Mouse (Mus musculus): ENCODE results near the gene Capn12. TPM values are rescaled to one million over a fixed set of nuclear protein-coding genes. Genes with fewer than 3 reads are reported as not detected.

The Capn12 gene
- total and polyA plus RNA-seq, 3 experiments, result 0.02 to 0.22 TPM; not detected in 1

DNA sequence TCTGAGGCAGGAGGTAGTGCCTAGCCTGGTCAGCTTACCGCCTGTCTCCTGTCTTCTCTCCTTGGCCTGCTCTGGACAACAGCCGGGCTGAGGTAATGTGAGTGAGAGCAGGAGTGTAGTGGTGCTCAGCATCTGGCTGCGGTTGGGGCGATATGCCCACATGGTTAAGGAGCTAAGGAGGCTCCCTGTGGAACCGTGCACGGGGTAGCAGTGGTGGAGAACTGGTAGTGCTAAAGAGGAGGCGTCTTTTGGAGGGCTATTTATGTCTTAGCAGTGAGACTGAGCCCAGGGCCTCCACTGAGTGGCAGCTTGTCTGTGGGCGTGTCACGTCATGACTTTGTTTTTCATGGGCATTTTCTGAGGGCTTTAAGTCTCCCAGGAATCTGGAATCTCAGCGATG is 22.6 kb downstream of the Capn12 start:
- no peak overlapping the region for H3K4me3 ChIP-seq (ENCODE audit: low read depth, low read length)
- ATAC-seq (ENCODE audit: extremely low read depth, insufficient number of reproducible peaks, low FRiP score, poor library complexity, severe bottlenecking) (no peak), DNase-seq (ENCODE audit: low spot score) (no peak)
- no peak for TF ChIP-seq TAL1 (conservative IDR thresholded peaks at IDR 0.05; ENCODE audit: low read depth, low read length)
- TF ChIP-seq POLR2AphosphoS5 (IDR thresholded peaks at IDR 0.05; ENCODE audit: insufficient replicate concordance, low read depth, low read length), result no peak
- TF ChIP-seq GATA2 (IDR thresholded peaks at IDR 0.05; ENCODE audit: borderline replicate concordance, low read depth, low read length), result no peak
- TF ChIP-seq CTCF (IDR thresholded peaks at IDR 0.05; ENCODE audit: low read depth, low read length), result no peak
- no peak for TF ChIP-seq GATA1 (IDR thresholded peaks at IDR 0.05; ENCODE audit: borderline replicate concordance, low read length)
- peaks cover 99% of the 10 kb centered on the region for H3K36me3 ChIP-seq (replicated peaks)
- H3K4me1 ChIP-seq (ENCODE audit: insufficient read depth, low read depth, low read length), result no peaks in the 10 kb centered on the region
- H3K27me3 ChIP-seq (ENCODE audit: insufficient read depth, low read length), result no peaks in the 10 kb centered on the region
- H3K9me3 ChIP-seq (replicated peaks), result no peaks in the 10 kb centered on the region

DNA sequence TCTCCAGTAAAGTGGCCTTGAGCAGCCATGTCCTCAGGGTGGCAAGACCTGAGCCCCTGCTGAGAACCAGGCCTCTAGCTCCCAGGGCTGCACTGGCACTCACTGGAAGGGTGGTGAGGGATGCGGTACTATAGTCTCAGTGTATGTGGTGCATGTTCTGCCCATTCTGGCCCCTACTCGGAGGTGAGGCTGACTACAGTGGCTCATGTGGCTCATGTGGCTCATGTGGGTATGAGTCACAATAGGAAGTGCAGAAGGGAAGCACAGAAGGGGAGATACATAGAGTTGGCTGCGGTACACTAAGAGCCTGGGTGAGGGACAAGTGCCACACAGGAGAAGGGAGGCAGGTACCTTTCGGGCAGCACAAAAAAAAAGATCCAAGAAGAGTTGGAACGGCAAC is 26.0 kb downstream of the Capn12 start:
- H3K4me1 ChIP-seq (ENCODE audit: insufficient read depth, low read depth, low read length), result no peaks in the 10 kb centered on the region
- ATAC-seq (ENCODE audit: extremely low read depth, insufficient number of reproducible peaks, low FRiP score, poor library complexity, severe bottlenecking), result no peak
- peaks cover 99% of the 10 kb centered on the region for H3K36me3 ChIP-seq (replicated peaks)
- no peak overlapping the region for H3K4me3 ChIP-seq (ENCODE audit: low read depth, low read length)
- no peak for DNase-seq (ENCODE audit: low spot score)
- H3K27me3 ChIP-seq (ENCODE audit: insufficient read depth, low read length), result no peaks in the 10 kb centered on the region
- TF ChIP-seq GATA2 (IDR thresholded peaks at IDR 0.05; ENCODE audit: borderline replicate concordance, low read depth, low read length) (no peak), TAL1 (conservative IDR thresholded peaks at IDR 0.05; ENCODE audit: low read depth, low read length) (no peak), GATA1 (IDR thresholded peaks at IDR 0.05; ENCODE audit: borderline replicate concordance, low read length) (no peak), POLR2AphosphoS5 (IDR thresholded peaks at IDR 0.05; ENCODE audit: insufficient replicate concordance, low read depth, low read length) (no peak), CTCF (IDR thresholded peaks at IDR 0.05; ENCODE audit: low read depth, low read length) (no peak)
- H3K9me3 ChIP-seq (replicated peaks), result no peaks in the 10 kb centered on the region

DNA sequence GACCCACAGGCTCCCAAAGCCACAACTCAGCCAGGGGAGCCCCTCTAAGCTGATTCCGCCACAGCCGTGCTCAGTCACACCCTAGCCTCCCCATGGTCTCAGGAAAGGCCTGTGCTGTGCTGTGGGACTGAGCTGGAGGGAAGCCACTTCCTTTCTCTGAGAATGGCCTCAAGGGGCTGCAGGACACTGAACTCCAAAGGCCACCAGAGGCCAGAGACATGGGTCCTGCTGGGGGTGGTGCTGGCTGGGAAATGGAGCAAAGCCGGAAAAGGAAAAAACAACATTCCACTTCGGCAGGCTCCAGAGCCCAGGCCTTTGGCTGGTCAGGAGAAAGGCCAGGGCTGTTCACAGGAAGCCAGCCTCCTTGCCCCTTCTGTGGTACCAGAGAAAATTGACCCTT is 30.4 kb downstream of the Capn12 start:
- no peak for ATAC-seq (ENCODE audit: extremely low read depth, insufficient number of reproducible peaks, low FRiP score, poor library complexity, severe bottlenecking)
- no peak overlapping the region for H3K4me3 ChIP-seq (ENCODE audit: low read depth, low read length)
- H3K36me3 ChIP-seq (replicated peaks), result peaks cover 99% of the 10 kb centered on the region
- TF ChIP-seq TAL1 (conservative IDR thresholded peaks at IDR 0.05; ENCODE audit: low read depth, low read length) (no peak), GATA1 (IDR thresholded peaks at IDR 0.05; ENCODE audit: borderline replicate concordance, low read length) (no peak), CTCF (IDR thresholded peaks at IDR 0.05; ENCODE audit: low read depth, low read length) (no peak), POLR2AphosphoS5 (IDR thresholded peaks at IDR 0.05; ENCODE audit: insufficient replicate concordance, low read depth, low read length) (no peak), GATA2 (IDR thresholded peaks at IDR 0.05; ENCODE audit: borderline replicate concordance, low read depth, low read length) (no peak)
- H3K4me1 ChIP-seq (ENCODE audit: insufficient read depth, low read depth, low read length), result no peaks in the 10 kb centered on the region
- no peaks in the 10 kb centered on the region for H3K9me3 ChIP-seq (replicated peaks)
- no peaks in the 10 kb centered on the region for H3K27me3 ChIP-seq (ENCODE audit: insufficient read depth, low read length)
- no peak for DNase-seq (ENCODE audit: low spot score)

DNA sequence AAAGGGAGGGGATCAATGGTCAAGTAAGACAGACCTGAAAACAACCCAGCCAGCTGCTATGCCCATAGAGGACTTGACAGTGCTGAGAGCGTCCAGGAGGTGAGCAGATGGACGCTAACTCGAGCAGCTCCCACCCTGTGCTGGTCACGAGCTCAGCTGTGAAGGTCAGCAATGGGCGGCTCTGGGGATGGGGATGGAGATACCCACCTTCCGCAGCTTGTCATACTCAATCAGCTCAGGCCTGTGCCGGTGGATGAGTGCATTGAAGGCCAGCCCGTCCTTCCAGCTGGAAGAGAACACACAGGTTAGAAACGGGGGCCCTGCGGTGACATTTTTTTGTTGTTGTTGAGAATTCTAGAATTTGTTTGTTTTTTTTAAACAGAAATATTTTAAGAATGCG is 31.9 kb downstream of the Capn12 start:
- DNase-seq (ENCODE audit: low spot score), result no peak
- H3K27me3 ChIP-seq (ENCODE audit: insufficient read depth, low read length), result no peaks in the 10 kb centered on the region
- H3K36me3 ChIP-seq (replicated peaks), result peaks cover 99% of the 10 kb centered on the region
- H3K9me3 ChIP-seq (replicated peaks), result no peaks in the 10 kb centered on the region
- H3K4me3 ChIP-seq (ENCODE audit: low read depth, low read length), result no peak overlapping the region
- H3K4me1 ChIP-seq (ENCODE audit: insufficient read depth, low read depth, low read length), result no peaks in the 10 kb centered on the region
- no peak for ATAC-seq (ENCODE audit: extremely low read depth, insufficient number of reproducible peaks, low FRiP score, poor library complexity, severe bottlenecking)
- TF ChIP-seq TAL1 (conservative IDR thresholded peaks at IDR 0.05; ENCODE audit: low read depth, low read length), result no peak
- TF ChIP-seq POLR2AphosphoS5 (IDR thresholded peaks at IDR 0.05; ENCODE audit: insufficient replicate concordance, low read depth, low read length), result no peak
- no peak for TF ChIP-seq GATA1 (IDR thresholded peaks at IDR 0.05; ENCODE audit: borderline replicate concordance, low read length)
- no peak for TF ChIP-seq GATA2 (IDR thresholded peaks at IDR 0.05; ENCODE audit: borderline replicate concordance, low read depth, low read length)
- no peak for TF ChIP-seq CTCF (IDR thresholded peaks at IDR 0.05; ENCODE audit: low read depth, low read length)

DNA sequence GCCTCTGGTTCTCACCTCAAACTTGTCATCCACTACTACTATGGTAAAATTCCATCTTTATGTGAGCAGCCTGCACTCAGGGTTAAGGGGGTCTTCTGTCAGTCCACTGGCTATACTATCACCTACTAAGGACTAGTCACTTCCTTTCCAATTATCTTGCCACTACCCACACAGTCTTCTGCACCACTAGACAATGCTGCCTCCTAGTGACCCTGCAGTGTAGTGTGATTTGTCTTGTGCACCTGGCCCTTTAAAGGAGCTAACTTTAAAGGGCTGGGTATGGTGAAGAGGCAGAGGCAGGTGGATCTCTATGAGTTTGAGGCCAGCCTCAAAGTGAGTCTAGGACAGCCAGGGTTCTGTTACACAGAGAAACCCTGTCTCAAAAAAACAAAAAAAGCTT is 35.3 kb downstream of the Capn12 start:
- ATAC-seq (ENCODE audit: extremely low read depth, insufficient number of reproducible peaks, low FRiP score, poor library complexity, severe bottlenecking) (no peak), DNase-seq (ENCODE audit: low spot score) (no peak)
- no peak for TF ChIP-seq GATA1 (IDR thresholded peaks at IDR 0.05; ENCODE audit: borderline replicate concordance, low read length)
- no peak for TF ChIP-seq TAL1 (conservative IDR thresholded peaks at IDR 0.05; ENCODE audit: low read depth, low read length)
- TF ChIP-seq GATA2 (IDR thresholded peaks at IDR 0.05; ENCODE audit: borderline replicate concordance, low read depth, low read length), result no peak
- no peak for TF ChIP-seq CTCF (IDR thresholded peaks at IDR 0.05; ENCODE audit: low read depth, low read length)
- TF ChIP-seq POLR2AphosphoS5 (IDR thresholded peaks at IDR 0.05; ENCODE audit: insufficient replicate concordance, low read depth, low read length), result no peak
- Histone ChIP-seq H3K4me1 (ENCODE audit: insufficient read depth, low read depth, low read length) (peaks cover 22% of the 10 kb centered on the region), H3K36me3 (replicated peaks) (peaks cover 100% of the 10 kb centered on the region), H3K4me3 (ENCODE audit: low read depth, low read length) (no peak overlapping the region), H3K27me3 (ENCODE audit: insufficient read depth, low read length) (no peaks in the 10 kb centered on the region), H3K9me3 (replicated peaks) (no peaks in the 10 kb centered on the region)

DNA sequence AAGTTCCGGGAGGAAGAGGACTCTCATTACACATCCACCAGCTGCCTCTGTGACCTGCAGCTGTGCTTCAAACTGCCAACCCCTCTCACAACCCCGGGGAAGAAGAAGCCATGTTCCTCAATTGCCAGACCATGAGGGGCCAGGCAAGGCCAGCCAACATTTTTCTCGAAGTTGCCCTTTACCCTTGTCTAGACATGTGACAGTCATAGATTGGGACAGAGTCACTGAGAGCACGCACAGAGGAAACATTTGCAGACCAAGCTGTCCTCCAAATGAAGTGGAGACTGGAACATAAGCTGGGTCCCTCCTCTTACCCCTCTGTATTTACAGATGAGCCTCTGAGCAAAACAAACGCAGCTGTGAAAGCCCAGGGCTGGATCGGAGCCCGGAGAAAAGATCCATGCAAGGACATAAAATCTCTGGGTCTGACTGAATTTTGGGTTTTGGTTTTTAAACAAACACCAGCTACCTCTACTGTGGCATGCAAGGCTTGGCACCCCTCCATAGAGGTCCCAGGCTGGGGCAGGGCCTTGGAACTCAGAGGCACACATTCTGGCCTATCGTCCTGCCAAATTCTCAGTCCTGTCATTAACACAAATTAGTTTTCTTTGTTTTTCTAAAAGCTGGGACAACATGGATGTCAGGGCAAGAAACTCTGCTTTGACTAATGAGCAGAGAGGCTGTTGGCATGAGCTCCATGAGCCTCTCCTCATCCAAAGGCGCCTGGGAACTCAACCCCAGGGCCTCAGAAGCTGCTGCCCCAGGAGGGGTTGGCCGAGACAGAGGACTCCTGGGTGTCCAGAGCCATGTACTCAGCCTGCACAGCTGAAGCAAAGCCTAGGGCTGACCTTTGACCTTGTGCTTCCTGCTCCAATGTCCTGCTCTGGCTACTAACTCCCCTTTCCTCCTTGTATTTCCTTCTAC is 36.5 kb downstream of the Capn12 start:
- peaks cover 32% of the 10 kb centered on the region for H3K4me1 ChIP-seq (ENCODE audit: insufficient read depth, low read depth, low read length)
- H3K27me3 ChIP-seq (ENCODE audit: insufficient read depth, low read length), result no peaks in the 10 kb centered on the region
- no peak for ATAC-seq (ENCODE audit: extremely low read depth, insufficient number of reproducible peaks, low FRiP score, poor library complexity, severe bottlenecking)
- H3K4me3 ChIP-seq (ENCODE audit: low read depth, low read length), result no peak overlapping the region
- no peak for DNase-seq (ENCODE audit: low spot score)
- peaks cover 100% of the 10 kb centered on the region for H3K36me3 ChIP-seq (replicated peaks)
- no peaks in the 10 kb centered on the region for H3K9me3 ChIP-seq (replicated peaks)
- TF ChIP-seq TAL1 (conservative IDR thresholded peaks at IDR 0.05; ENCODE audit: low read depth, low read length) (no peak), POLR2AphosphoS5 (IDR thresholded peaks at IDR 0.05; ENCODE audit: insufficient replicate concordance, low read depth, low read length) (no peak), GATA1 (IDR thresholded peaks at IDR 0.05; ENCODE audit: borderline replicate concordance, low read length) (no peak), CTCF (IDR thresholded peaks at IDR 0.05; ENCODE audit: low read depth, low read length) (no peak), GATA2 (IDR thresholded peaks at IDR 0.05; ENCODE audit: borderline replicate concordance, low read depth, low read length) (no peak)
